Mouse (Mus musculus) mesoderm, embryonic 11.5 days (tissue): Measurements from ENCODE around the gene Rybp.

Experiments used
- DNase-seq: peaks from one replicate; pipeline ENCODE4 v3.0.0-alpha.2; 2012; ENCODE audit warnings: low read depth, low spot score

The Rybp gene

GRCm38 (mm10) chr6:100190310-100190709 lies 97.0 kb downstream of the Rybp start:
- DNase-seq, result no peak

- peak; percentile 42 for DNase-seq
Observed at GRCm38 (mm10) chr6:100188883-100189743, 98.2 kb downstream of the Rybp start.

GRCm38 (mm10) chr6:100187821-100188220 lies 99.5 kb downstream of the Rybp start:
- no peak for DNase-seq

GRCm38 (mm10) chr6:100186789-100187188 lies 100.5 kb downstream of the Rybp start:
- DNase-seq, result no peak

- DNase-seq, result no peak
Observed at GRCm38 (mm10) chr6:100185524-100185923, 101.8 kb downstream of the Rybp start.

- no peak for DNase-seq
Observed at GRCm38 (mm10) chr6:100183344-100183743, 103.9 kb downstream of the Rybp start.

- DNase-seq, result no peak
Observed at GRCm38 (mm10) chr6:100180883-100181262, 106.4 kb downstream of the Rybp start.

GRCm38 (mm10) chr6:100180213-100180882 lies 106.9 kb downstream of the Rybp start:
- DNase-seq, result no peak

- no peak for DNase-seq
Observed at GRCm38 (mm10) chr6:100178830-100179229, 108.5 kb downstream of the Rybp start.
